Mouse (Mus musculus) hindbrain, embryonic 13.5 days (tissue): ENCODE measurements around the gene Sgce. TPM values are rescaled to one million over a fixed set of nuclear protein-coding genes. Genes with fewer than 3 reads are reported as not detected.
A peak's percentile ranks its signal among the peaks of the same experiment; 100 is the strongest.

Experiments used
- ATAC-seq: fragments of 200-750 bp; cut with Nextera tagmentation; 2 replicates; pipeline ENCODE4 v1.8.0; 2017; ENCODE audit warnings: moderate TSS enrichment; ENCODE audit not compliant: low FRiP score
- H3K27ac ChIP-seq: fragments of 300-500 bp; sonication (generic); 2 replicates; pipeline ENCODE4 v1.5.1; 2015; ENCODE audit warnings: inconsistent platforms, mild to moderate bottlenecking, moderate library complexity
- H3K27me3 ChIP-seq: fragments of 300-500 bp; sonication (generic); 2 replicates; pipeline ENCODE4 v1.6.1; 2015; ENCODE audit warnings: mild to moderate bottlenecking, inconsistent platforms
- H3K36me3 ChIP-seq: fragments of 300-500 bp; sonication (generic); 2 replicates; pipeline ENCODE4 v1.6.1; 2015; ENCODE audit warnings: mild to moderate bottlenecking, inconsistent platforms
- H3K4me1 ChIP-seq: fragments of 300-500 bp; sonication (generic); replicated peaks from 2 replicates; pipeline ENCODE4 v1.6.1; 2015; ENCODE audit warnings: inconsistent platforms
- H3K4me2 ChIP-seq: fragments of 300-500 bp; sonication (generic); 2 replicates; pipeline ENCODE4 v1.6.1; 2015; ENCODE audit warnings: inconsistent platforms, mild to moderate bottlenecking, moderate library complexity
- H3K4me3 ChIP-seq: fragments of 300-500 bp; sonication (generic); 2 replicates; pipeline ENCODE4 v1.5.1; 2015; ENCODE audit warnings: mild to moderate bottlenecking, inconsistent platforms
- H3K9ac ChIP-seq: fragments of 300-500 bp; sonication (generic); 2 replicates; pipeline ENCODE4 v1.6.1; 2015; ENCODE audit warnings: mild to moderate bottlenecking, inconsistent platforms
- H3K9me3 ChIP-seq: fragments of 300-500 bp; sonication (generic); 2 replicates; pipeline ENCODE4 v1.6.1; 2016; ENCODE audit warnings: inconsistent platforms
- WGBS: fragments of 180-500 bp; shearing (Covaris S2); methylation state at CpG from one replicate; pipeline ENCODE4 v1.1.7; 2015; 5-methylcytosine and 5-hydroxymethylcytosine counted together
- polyA plus RNA-seq: library from polyadenylated mRNA; unstranded; fragments of >200 nt; fragmentation: Nextera tagmentation; extraction: Ambion mirVana; gene quantifications from 2 replicates; pipeline ENCODE4 v1.2.1, GENCODE M21; 2015

Sgce gene
- polyA plus RNA-seq, 1 experiment from 2014 or later = 64.4 TPM

GRCm38 (mm10) chr6:4740511-4740910, 6.5 kb downstream of the Sgce start:
- H3K4me2 ChIP-seq = 0 out of 2 replicates have a peak overlapping the region, but pooled peaks have one; percentile 17
- H3K4me3 ChIP-seq = no peak overlapping the region
- no peaks in the 10 kb centered on the region for H3K9me3 ChIP-seq
- no peak overlapping the region for H3K9ac ChIP-seq
- H3K36me3 ChIP-seq = no peaks in the 10 kb centered on the region
- no peaks in the 10 kb centered on the region for H3K27me3 ChIP-seq
- H3K4me1 ChIP-seq = peaks cover 57% of the 10 kb centered on the region
- peak overlapping the region; percentile 35; the same call in 1 of the 2 replicates for H3K27ac ChIP-seq
- ATAC-seq = no peak
- 18% methylated on average over 6 of the region's 6 CpGs for WGBS

- no peaks in the 10 kb centered on the region for H3K36me3 ChIP-seq
- H3K4me1 ChIP-seq = peaks cover 58% of the 10 kb centered on the region
- H3K27me3 ChIP-seq = no peaks in the 10 kb centered on the region
- no peak overlapping the region for H3K4me3 ChIP-seq
- no peak for ATAC-seq
- WGBS = 6% methylated on average over 13 of the region's 13 CpGs
- peak overlapping the region; percentile 29 for H3K4me2 ChIP-seq
- H3K9ac ChIP-seq = no peak overlapping the region
- H3K9me3 ChIP-seq = no peaks in the 10 kb centered on the region
- H3K27ac ChIP-seq = 0 out of 2 replicates have a peak overlapping the region, but pooled peaks have one; percentile 3
Observed at GRCm38 (mm10) chr6:4739522-4740355, 7.3 kb downstream of the Sgce start.

GRCm38 (mm10) chr6:4738717-4739116, 8.3 kb downstream of the Sgce start:
- no peak overlapping the region for H3K9ac ChIP-seq
- peak overlapping the region; percentile 20 for H3K4me2 ChIP-seq
- H3K27ac ChIP-seq = no peak overlapping the region
- WGBS = 3% methylated on average over 2 of the region's 2 CpGs
- H3K27me3 ChIP-seq = no peaks in the 10 kb centered on the region
- H3K36me3 ChIP-seq = no peaks in the 10 kb centered on the region
- no peak overlapping the region for H3K4me3 ChIP-seq
- no peaks in the 10 kb centered on the region for H3K9me3 ChIP-seq
- no peak for ATAC-seq
- H3K4me1 ChIP-seq = peaks cover 59% of the 10 kb centered on the region

GRCm38 (mm10) chr6:4738034-4738629, 8.9 kb downstream of the Sgce start:
- ATAC-seq = 0 out of 2 replicates have a peak, but pooled peaks have one; percentile 37
- peaks cover 56% of the 10 kb centered on the region for H3K4me1 ChIP-seq
- no peak overlapping the region for H3K27ac ChIP-seq
- H3K9me3 ChIP-seq = no peaks in the 10 kb centered on the region
- H3K4me3 ChIP-seq = no peak overlapping the region
- no peaks in the 10 kb centered on the region for H3K36me3 ChIP-seq
- peak overlapping the region; percentile 20; the same call in 1 of the 2 replicates for H3K4me2 ChIP-seq
- WGBS = 24% methylated on average over 11 of the region's 11 CpGs
- no peaks in the 10 kb centered on the region for H3K27me3 ChIP-seq
- H3K9ac ChIP-seq = no peak overlapping the region

- no peak for ATAC-seq
- H3K9ac ChIP-seq = no peak overlapping the region
- H3K36me3 ChIP-seq = no peaks in the 10 kb centered on the region
- H3K4me3 ChIP-seq = no peak overlapping the region
- no peak overlapping the region for H3K4me2 ChIP-seq
- H3K9me3 ChIP-seq = no peaks in the 10 kb centered on the region
- no peaks in the 10 kb centered on the region for H3K27me3 ChIP-seq
- H3K27ac ChIP-seq = no peak overlapping the region
- H3K4me1 ChIP-seq = peaks cover 42% of the 10 kb centered on the region
- WGBS = 82% methylated on average over 9 of the region's 9 CpGs
Observed at GRCm38 (mm10) chr6:4736372-4736771, 10.6 kb downstream of the Sgce start.

- peaks cover 16% of the 10 kb centered on the region for H3K4me1 ChIP-seq
- H3K4me3 ChIP-seq = no peak overlapping the region
- H3K27ac ChIP-seq = no peak overlapping the region
- no peak for ATAC-seq
- no peak overlapping the region for H3K9ac ChIP-seq
- H3K27me3 ChIP-seq = no peaks in the 10 kb centered on the region
- H3K36me3 ChIP-seq = no peaks in the 10 kb centered on the region
- H3K9me3 ChIP-seq = no peaks in the 10 kb centered on the region
- H3K4me2 ChIP-seq = no peak overlapping the region
- 86% methylated on average over 8 of the region's 8 CpGs for WGBS
Observed at GRCm38 (mm10) chr6:4733208-4733607, 13.8 kb downstream of the Sgce start.

GRCm38 (mm10) chr6:4731675-4732074, 15.3 kb downstream of the Sgce start:
- H3K4me2 ChIP-seq = no peak overlapping the region
- H3K4me3 ChIP-seq = no peak overlapping the region
- ATAC-seq = no peak
- no peaks in the 10 kb centered on the region for H3K9me3 ChIP-seq
- H3K27ac ChIP-seq = no peak overlapping the region
- H3K36me3 ChIP-seq = no peaks in the 10 kb centered on the region
- no peaks in the 10 kb centered on the region for H3K27me3 ChIP-seq
- no peak overlapping the region for H3K9ac ChIP-seq
- peaks cover 5% of the 10 kb centered on the region for H3K4me1 ChIP-seq
- 67% methylated on average over 8 of the region's 8 CpGs for WGBS

- Histone ChIP-seq H3K4me3 (no peak overlapping the region), H3K27me3 (no peaks in the 10 kb centered on the region), H3K27ac (no peak overlapping the region), H3K9me3 (no peaks in the 10 kb centered on the region), H3K4me2 (no peak overlapping the region), H3K9ac (no peak overlapping the region), H3K36me3 (no peaks in the 10 kb centered on the region), H3K4me1 (peaks cover 15% of the 10 kb centered on the region)
- no peak for ATAC-seq
- 96% methylated on average over 2 of the region's 2 CpGs for WGBS
Observed at GRCm38 (mm10) chr6:4728305-4728704, 18.7 kb downstream of the Sgce start.

- 38% methylated on average over 15 of the region's 15 CpGs for WGBS
- ATAC-seq = peak; percentile 78; the same call in 1 of the 2 replicates
- H3K27ac ChIP-seq = peak overlapping the region; percentile 64
Observed at GRCm38 (mm10) chr6:4723998-4724757, 22.8 kb downstream of the Sgce start.

GRCm38 (mm10) chr6:4722739-4723138, 24.3 kb downstream of the Sgce start:
- H3K27ac ChIP-seq = peak overlapping the region; percentile 35
- no peaks in the 10 kb centered on the region for H3K27me3 ChIP-seq
- H3K36me3 ChIP-seq = no peaks in the 10 kb centered on the region
- peaks cover 29% of the 10 kb centered on the region for H3K4me1 ChIP-seq
- H3K4me3 ChIP-seq = no peak overlapping the region
- ATAC-seq = no peak
- no peak overlapping the region for H3K9ac ChIP-seq
- 86% methylated on average over 13 of the region's 13 CpGs for WGBS
- no peaks in the 10 kb centered on the region for H3K9me3 ChIP-seq
- H3K4me2 ChIP-seq = no peak overlapping the region

More at GRCm38 (mm10) chr6:4723998-4724757, 22.8 kb downstream of the Sgce start:
- Histone ChIP-seq H3K4me2 (peak overlapping the region; percentile 33), H3K36me3 (no peaks in the 10 kb centered on the region), H3K9me3 (no peaks in the 10 kb centered on the region), H3K4me3 (no peak overlapping the region), H3K4me1 (peaks cover 29% of the 10 kb centered on the region), H3K27me3 (no peaks in the 10 kb centered on the region), H3K9ac (no peak overlapping the region)

- no peak overlapping the region for H3K9ac ChIP-seq
- WGBS = 35% methylated on average over 6 of the region's 6 CpGs
- H3K9me3 ChIP-seq = no peaks in the 10 kb centered on the region
- H3K36me3 ChIP-seq = no peaks in the 10 kb centered on the region
- ATAC-seq = no peak
- H3K27me3 ChIP-seq = no peaks in the 10 kb centered on the region
- peaks cover 29% of the 10 kb centered on the region for H3K4me1 ChIP-seq
- no peak overlapping the region for H3K4me3 ChIP-seq
- no peak overlapping the region for H3K4me2 ChIP-seq
- no peak overlapping the region for H3K27ac ChIP-seq
Observed at GRCm38 (mm10) chr6:4722142-4722541, 24.9 kb downstream of the Sgce start.

- H3K36me3 ChIP-seq = no peaks in the 10 kb centered on the region
- H3K9me3 ChIP-seq = no peaks in the 10 kb centered on the region
- no peak for ATAC-seq
- WGBS = 92% methylated on average over 2 of the region's 2 CpGs
- no peaks in the 10 kb centered on the region for H3K27me3 ChIP-seq
- peaks cover 4% of the 10 kb centered on the region for H3K4me1 ChIP-seq
- no peak overlapping the region for H3K4me3 ChIP-seq
- no peak overlapping the region for H3K27ac ChIP-seq
- H3K4me2 ChIP-seq = no peak overlapping the region
- H3K9ac ChIP-seq = no peak overlapping the region
Observed at GRCm38 (mm10) chr6:4717344-4717743, 29.7 kb downstream of the Sgce start.
